Mouse (Mus musculus): ENCODE measurements at regions not wholly inside any gene's neighbourhood (a gene's known extent, or its start where the extent isn't known, plus 50 kb on each side); places are given as distances from the start of the nearest gene placed in this dataset.
A peak's percentile ranks its signal among the peaks of the same experiment; 100 is the strongest.
"Not testable (repeated sequence)": the region's sequence is repeated elsewhere in the genome, so short reads cannot be mapped to it uniquely, and the experiment has no call there.

- not testable (repeated sequence) for DNase-seq (ENCODE audit: extremely low spot score, low spot score)
Observed at GRCm38 (mm10) chr6:6295551-6295950, 78.6 kb upstream of the Slc25a13 start.

- no peak for DNase-seq (ENCODE audit: extremely low spot score, low spot score)
Observed at GRCm38 (mm10) chr6:6291781-6292180, 74.8 kb upstream of the Slc25a13 start.

DNA sequence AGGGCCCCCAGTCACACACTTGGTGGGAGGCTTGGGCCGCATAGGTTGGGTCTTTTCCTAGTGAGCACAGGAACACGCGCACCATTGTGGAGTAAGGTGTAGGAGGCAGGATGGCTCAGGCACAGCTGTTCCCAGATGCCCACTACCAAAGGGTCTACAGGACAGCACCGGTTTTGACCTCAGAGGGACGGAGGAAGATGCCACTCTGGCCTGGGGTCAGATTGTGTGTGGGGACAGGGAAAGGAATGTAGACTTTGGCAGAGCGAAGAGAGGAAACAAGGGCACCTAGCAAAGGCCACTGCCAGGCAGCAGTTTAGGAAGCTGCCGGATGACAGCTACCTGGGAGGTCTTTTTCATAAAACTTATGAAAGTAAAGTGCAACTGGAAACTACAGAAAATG, 73.5 kb upstream of the Slc25a13 start:
- DNase-seq (ENCODE audit: extremely low spot score, low spot score) = no peak

GRCm38 (mm10) chr6:6289806-6290205, 72.8 kb upstream of the Slc25a13 start:
- DNase-seq (ENCODE audit: extremely low spot score, low spot score) = peak; percentile 64

DNA sequence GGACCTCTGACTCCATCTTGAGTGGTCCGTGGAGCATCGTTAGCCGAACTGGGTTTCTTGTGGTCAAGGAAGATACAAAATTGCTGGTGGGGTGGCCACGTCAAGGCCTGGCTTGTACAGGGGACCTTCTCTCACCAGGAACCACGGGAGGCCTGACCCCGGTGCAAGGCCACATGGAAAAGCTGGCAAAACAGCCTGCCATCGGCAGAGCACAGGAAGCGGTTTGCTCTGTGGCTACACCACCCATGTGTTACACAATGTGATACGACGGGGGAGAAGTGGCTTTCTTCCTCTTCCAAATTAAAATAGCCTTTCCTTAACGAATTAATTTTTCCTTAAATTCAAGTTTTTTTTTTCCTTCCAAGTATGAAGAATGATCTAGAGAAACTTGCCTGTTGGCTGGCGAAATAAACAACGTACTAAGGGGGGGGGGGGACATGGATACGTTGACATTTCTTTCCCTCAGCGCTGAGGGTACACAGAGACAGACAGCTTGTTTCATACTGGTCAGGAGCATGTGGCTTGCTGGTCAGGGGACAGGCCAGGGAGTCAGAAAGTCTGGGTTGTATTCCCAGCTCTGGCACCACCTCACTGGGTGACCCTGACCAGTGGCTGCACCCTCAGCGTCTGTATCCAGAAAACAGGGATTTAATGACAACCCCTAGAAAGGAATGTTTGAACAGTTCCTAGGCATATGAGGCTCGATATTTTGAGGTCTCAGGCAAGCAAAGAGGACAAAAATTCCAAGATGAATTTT, 64.0 kb upstream of the Slc25a13 start:
- DNase-seq (ENCODE audit: extremely low spot score, low spot score) = no peak

DNA sequence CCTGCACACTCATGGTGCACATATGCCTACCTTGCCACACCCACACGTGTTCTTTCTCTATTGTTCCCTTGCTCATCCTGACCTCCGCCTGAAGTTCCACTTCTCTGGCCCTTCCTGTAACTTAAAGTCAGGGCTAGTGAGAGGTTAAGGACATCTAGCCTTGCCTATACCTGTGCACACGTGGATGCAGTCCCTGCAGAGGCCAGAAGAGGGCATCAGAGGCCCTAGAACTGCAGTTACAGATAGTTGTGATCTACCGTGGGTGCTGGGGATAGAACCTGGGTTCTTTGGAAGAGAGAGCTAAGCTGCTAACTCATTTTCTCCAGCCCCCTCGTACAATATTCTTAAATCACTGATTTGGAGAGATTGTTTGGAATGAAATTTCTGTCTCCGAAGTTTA, 62.7 kb upstream of the Slc25a13 start:
- no peak for DNase-seq (ENCODE audit: extremely low spot score, low spot score)

GRCm38 (mm10) chr6:6270545-6270944, 53.6 kb upstream of the Slc25a13 start:
- DNase-seq (ENCODE audit: extremely low spot score, low spot score) = no peak

All from neural tube, embryonic 10.5 days (tissue).